Mouse (Mus musculus): Measurements from ENCODE around the gene B4galt3. TPM values are rescaled to one million over a fixed set of nuclear protein-coding genes. Genes with fewer than 3 reads are reported as not detected.

Gene B4galt3
- polyA plus RNA-seq (2017; shearing (Covaris generic)) = 10 to 100 TPM; 56.0 to 93.6 TPM

GRCm38 (mm10) chr1:171269848-171270572 is at the start of gene B4galt3:
B4galt3 (plus strand) TSS chr1:171270328.
- peak; percentile 99 for ATAC-seq

DNA sequence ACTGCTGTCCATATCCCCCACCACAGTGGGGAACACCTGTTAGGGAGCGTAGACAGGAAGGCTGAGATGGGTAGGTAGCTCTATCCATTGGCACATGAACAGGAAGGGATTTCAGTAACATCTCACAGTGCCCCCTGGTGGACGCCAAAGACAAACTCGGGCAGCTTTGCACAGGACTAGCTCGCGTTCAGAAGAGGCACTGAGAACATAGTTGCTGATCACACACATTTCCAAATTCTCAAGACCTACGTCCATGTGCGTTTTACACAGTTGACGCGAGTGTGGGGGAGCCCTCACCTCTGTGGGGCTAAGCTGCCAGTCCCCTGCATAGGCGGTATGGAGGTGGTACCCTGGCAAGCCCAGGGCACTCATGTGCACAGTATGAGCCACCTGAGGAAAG is 49.3 kb upstream of the B4galt3 start:
- peak; percentile 16 for ATAC-seq

- no peak for ATAC-seq
These were observed 48.6 kb upstream of the B4galt3 start for GRCm38 (mm10) chr1:171221281-171222193.

GRCm38 (mm10) chr1:171222238-171223155 is 47.6 kb upstream of the B4galt3 start, which contains the start of gene Tomm40l:
Tomm40l (minus strand) TSS chr1:171222514.
- ATAC-seq = peak; percentile 97

DNA sequence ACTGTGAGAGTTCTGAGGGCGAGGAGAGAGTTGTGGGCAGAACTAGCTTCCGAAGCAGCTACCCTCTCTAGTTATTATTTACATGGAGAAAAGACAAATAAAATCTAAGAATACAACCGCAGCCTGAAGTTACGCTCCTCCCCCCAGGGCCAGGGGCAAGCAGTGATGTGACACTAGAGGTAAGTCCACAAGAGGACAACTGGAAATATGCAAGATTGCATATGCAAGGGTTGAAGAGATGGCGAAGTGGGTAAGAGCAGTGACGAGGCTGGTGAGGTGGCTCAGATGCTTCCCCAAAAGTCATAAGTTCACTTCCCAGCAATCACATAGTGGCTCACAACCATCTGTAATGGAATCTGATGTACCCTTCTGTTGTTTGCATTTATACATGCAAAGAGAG is 47.0 kb upstream of the B4galt3 start:
- ATAC-seq = no peak

DNA sequence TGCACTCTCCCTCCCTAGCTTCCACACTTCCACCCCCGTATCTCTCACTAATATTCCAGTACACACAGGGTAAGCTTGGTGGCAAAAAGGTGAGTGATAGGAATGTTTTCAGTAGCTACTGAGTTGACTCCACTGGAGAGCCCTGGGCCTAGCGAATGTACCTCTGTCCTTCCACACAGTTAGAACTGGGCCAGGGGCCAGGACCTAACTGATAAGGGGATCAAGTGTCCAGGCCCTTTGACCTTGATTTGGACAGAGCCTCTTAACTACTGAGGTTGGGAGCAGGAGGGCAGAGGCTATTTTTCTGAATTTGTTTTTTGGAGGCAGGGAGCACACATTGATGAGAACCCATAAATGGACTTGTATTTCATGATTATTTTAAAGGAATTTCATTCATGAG is 46.3 kb upstream of the B4galt3 start:
- no peak for ATAC-seq

DNA sequence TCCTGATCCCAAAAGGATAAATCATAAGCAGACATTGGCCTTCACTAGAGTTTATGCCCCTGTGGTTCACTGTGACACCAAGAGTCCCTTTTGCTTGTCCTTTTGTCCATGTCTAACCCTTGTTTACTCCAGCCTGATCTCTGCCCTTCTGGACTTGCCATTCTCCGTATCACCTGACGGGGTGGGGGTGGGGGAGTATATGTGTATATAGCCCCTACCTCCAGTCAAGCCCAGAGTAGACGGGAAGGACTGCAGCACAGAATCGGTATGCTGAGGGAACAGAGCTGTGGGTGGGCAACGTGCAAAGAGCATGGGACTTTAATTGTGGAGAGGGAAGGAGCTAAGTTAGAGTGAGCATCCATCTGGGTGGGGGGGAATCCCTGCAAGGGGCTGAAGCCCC is 45.3 kb upstream of the B4galt3 start, which contains the start of gene Apoa2:
Apoa2 (plus strand) TSS at position 198 of the 400 bp plus-strand sequence.
- ATAC-seq = no peak

DNA sequence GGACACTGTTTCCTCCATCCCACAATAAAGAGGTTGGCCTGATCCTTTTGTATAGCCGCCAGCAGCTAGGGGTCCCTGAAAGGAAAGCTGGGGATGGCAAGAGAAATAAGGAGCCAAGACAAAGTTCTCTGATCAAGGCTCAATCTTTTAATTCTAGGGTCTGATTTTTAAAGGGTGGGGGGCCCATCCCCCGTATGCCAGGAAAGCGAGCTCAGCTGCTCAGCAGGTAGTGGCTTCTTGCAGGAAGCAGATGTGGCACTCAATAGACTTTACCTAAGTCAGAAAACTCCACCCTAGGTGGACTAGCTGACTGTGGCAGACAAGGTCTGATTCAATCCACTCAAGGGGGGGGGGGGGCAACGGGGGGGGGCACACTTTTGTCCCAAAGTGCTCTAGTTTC is 43.3 kb upstream of the B4galt3 start:
- ATAC-seq = no peak

GRCm38 (mm10) chr1:171227879-171228278 is 42.2 kb upstream of the B4galt3 start:
- ATAC-seq = no peak

DNA sequence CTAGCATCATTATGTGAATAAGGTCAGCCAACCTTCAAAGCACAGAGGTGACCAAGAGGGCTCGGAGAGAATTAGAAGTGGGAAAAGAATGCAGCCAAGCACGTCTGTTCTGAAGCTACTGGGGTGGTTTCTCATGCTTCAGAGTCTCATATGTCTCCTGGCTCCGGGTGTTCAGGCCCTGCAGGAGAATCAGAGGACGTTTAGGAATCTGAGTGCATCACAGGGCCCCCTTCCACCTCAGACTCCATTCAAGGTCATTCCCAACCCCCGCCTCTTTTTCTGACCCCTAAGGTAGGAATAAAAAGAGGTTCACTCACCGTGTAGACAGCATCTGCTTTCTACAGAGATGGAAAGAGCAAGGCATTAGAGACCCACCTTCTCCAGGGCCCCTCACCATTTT is 40.4 kb upstream of the B4galt3 start:
- ATAC-seq = no peak

DNA sequence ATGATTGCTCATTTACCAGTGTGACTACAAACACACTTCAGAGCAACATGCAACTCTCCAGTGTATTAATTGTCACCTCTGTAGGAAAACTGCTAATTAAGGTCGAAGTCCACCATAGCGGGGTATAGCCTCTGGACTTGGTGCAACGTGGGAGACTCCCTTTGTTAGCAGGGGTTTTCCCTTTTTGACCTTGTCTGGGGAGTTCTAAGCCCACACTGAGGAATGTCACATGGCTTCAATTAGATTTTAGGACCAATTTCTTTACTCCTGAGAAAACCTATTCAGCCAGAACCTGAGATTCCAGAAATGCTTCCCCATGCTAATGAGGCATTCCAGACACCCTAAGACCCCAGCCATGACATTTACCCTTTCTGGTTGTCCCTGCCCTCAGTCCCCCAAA is 39.9 kb upstream of the B4galt3 start:
- ATAC-seq = no peak

GRCm38 (mm10) chr1:171231844-171232243 is 38.3 kb upstream of the B4galt3 start:
- no peak for ATAC-seq

- ATAC-seq = no peak
These were observed 37.8 kb upstream of the B4galt3 start for GRCm38 (mm10) chr1:171232348-171232747.

GRCm38 (mm10) chr1:171232800-171233730 is 37.1 kb upstream of the B4galt3 start:
- ATAC-seq = no peak

- no peak for ATAC-seq
These were observed 36.0 kb upstream of the B4galt3 start, which contains the start of gene Fcer1g for GRCm38 (mm10) chr1:171234126-171234525. Fcer1g (minus strand) TSS chr1:171234365.

DNA sequence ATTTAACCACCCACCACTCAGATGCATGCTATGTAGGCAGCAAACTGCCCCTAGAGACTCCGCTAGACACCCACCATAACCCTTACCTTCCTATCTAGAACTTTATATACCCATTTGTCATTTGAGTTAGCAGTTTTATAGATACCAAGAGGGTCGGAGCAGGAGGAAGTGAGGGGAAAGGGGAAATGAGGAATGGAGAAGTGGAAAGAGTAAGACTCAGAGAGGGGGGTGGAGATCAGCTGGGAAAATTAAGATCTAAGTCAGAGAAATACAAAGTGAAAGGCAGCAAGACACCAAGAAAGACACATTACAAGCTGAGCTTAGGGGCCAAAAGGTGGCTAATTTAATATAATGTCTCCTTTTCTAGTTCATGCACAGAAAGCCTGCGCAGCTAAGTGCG is 35.6 kb upstream of the B4galt3 start:
- no peak for ATAC-seq

DNA sequence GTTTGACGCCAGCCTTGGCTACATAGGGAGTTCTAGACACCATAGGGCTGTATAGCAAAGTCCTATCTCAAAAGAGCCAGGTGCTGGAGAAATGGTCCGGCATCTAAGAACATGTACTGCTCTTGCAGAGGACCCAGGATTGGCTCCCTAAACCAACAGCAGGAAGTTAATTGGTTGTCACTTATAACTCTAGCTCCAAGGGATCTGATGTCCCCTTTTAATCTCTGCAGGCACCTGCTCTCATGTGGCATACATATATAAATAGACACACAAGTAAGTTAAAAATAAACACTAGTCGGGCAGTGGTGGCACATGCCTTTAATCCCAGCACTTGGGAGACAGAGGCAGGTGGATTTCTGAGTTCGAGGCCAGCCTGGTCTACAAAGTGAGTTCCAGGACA is 34.3 kb upstream of the B4galt3 start:
- ATAC-seq = no peak

DNA sequence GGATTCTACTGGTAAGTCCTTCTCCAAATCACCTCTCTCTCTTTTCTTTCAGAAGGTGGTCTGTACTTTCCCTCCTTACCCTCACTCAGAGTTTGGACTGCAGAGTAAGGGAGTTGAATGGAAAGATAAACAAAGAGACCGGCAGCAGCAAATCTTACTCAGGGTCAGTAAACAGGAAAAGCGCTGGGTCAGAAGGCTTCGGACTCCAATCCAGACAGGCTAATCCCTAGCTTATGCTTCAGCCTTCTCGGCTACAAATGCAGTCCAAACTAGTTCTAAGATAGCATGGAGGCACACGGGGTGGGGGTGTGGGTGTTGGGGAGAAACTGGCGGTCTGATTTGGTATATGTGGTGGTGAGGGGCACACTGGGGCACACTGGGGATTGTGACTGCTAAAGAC is 32.7 kb upstream of the B4galt3 start:
- no peak for ATAC-seq

DNA sequence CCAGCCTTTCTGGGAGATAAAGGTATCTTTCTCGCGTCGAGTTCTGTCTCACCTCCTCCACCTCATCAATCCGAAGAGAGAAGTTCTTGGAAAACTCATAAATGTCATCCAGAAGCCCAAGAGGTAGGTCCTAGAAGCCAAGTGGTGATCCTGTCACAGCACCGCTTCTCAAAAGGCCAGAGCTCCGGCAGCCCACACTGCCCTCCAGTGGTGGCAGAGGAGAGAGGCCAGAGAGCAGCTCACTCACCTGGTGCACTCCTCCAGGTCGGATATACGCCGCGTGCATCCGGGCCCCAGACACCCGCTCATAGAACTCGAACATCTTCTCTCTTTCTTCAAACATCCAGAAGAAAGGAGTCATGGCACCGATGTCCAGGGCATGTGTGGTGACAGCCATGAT is 31.7 kb upstream of the B4galt3 start:
- peak; percentile 60 for ATAC-seq

DNA sequence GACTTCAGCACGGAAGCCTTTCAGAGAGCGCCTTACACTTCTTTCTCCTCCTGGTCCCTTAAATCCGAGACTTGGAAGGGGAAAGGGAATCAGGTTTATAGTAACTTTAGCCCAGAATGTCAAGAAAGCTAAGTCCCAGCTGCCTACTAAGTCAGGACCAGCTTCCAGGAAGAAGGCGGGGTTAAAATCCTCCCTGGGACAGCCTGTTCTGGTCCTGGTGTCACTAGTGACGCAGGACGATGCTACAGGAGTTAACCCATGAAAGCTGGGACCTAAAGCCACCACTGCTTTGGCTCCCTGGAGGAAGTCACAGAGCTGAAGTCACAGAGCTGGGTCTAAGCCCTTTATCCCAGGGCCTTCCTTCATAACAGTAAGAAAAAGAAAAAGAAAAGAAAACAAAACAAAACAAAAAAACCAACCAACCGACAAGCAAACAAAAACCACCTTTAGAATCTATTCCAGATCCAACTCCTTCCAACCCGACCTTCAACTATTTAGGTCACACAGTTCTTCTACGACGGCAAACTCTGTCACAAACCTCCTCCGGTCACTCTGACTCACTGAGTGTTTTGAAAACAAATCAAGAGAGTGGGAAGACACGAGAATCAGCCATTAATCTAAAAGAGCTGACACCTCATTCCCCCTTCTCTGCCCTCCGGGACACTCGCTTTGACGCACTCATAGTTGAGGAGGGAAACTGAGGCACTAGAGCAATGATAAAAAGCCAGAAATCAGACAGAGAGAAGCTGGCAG is 30.0 kb upstream of the B4galt3 start:
- no peak for ATAC-seq

DNA sequence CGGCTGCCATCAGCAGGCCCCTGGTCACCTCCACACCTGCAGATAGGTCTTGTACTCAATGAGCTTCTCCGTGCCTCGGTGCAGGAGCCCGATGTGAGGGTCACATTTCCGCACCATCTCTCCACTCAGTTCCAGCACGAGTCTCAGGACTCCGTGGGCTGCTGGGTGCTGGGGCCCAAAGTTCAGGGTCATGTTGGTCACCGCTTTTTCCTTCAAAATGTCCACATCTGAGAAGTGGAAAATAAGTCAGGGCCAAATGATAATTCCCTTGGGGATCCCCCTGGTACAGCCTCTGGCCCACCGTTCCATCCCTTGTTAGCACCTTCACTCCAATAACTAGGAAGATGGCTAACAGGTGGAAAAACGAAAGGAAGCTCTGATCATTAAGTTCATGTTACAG is 29.2 kb upstream of the B4galt3 start:
- ATAC-seq = no peak
